Mouse (Mus musculus): ENCODE results near the gene Fgf10. TPM values are rescaled to one million over a fixed set of nuclear protein-coding genes. Genes with fewer than 3 reads are reported as not detected.

Fgf10 gene
- total and polyA plus RNA-seq, 3 experiments = not detected

GRCm38 (mm10) chr13:118772188-118772587, 102.6 kb downstream of the Fgf10 start:
- TF ChIP-seq POLR2AphosphoS5 (IDR thresholded peaks at IDR 0.05; ENCODE audit: borderline replicate concordance, low read depth, low read length) (no peak), MYB (IDR thresholded peaks at IDR 0.05; ENCODE audit: low read depth, low read length) (no peak), UBTF (IDR thresholded peaks at IDR 0.05; ENCODE audit: borderline replicate concordance, insufficient read depth, low read depth, low read length) (no peak), GABPA (IDR thresholded peaks at IDR 0.05; ENCODE audit: low read depth, low read length) (no peak), CTCF (IDR thresholded peaks at IDR 0.05 in 2 of 3, conservative IDR thresholded peaks at IDR 0.05 in 1 of 3; ENCODE audit: control insufficient read depth in 1 of 3, insufficient read depth in 1 of 3, low read depth in 2 of 3, low read length in 3 of 3, poor library complexity in 1 of 3, severe bottlenecking in 1 of 3) (no peak), JUND (IDR thresholded peaks at IDR 0.05; ENCODE audit: low read depth, low read length) (no peak), GATA1 (IDR thresholded peaks at IDR 0.05; ENCODE audit: low read depth, low read length) (no peak), ZKSCAN1 (IDR thresholded peaks at IDR 0.05; ENCODE audit: low read depth, low read length) (no peak), MYC (IDR thresholded peaks at IDR 0.05; ENCODE audit: low read depth, low read length) (no peak), MAZ (IDR thresholded peaks at IDR 0.05; ENCODE audit: low read depth, low read length) (no peak), BHLHE40 (IDR thresholded peaks at IDR 0.05; ENCODE audit: borderline replicate concordance, low read depth, low read length) (no peak), USF2 (IDR thresholded peaks at IDR 0.05; ENCODE audit: borderline replicate concordance in 1 of 2, insufficient read depth in 1 of 2, low read depth in 1 of 2, low read length in 2 of 2) (no peak), E2F4 (IDR thresholded peaks at IDR 0.05; ENCODE audit: borderline replicate concordance, low read depth, low read length) (no peak), ELF1 (IDR thresholded peaks at IDR 0.05; ENCODE audit: low read depth, low read length) (no peak), MAFK (IDR thresholded peaks at IDR 0.05; ENCODE audit: borderline replicate concordance, low read depth, low read length) (no peak), RAD21 (IDR thresholded peaks at IDR 0.05; ENCODE audit: low read depth, low read length) (no peak)
- Histone ChIP-seq H3K4me3 (ENCODE audit: control insufficient read depth in 1 of 2, insufficient read depth in 1 of 2, low read depth in 2 of 2, low read length in 2 of 2) (no peak overlapping the region), H3K79me2 (ENCODE audit: control insufficient read depth, insufficient read depth, low read length, poor library complexity) (no peaks in the 10 kb centered on the region), H3K27ac (ENCODE audit: control insufficient read depth, low read depth, low read length) (no peak overlapping the region), H3K9me3 (replicated peaks; ENCODE audit: insufficient read depth, low read length) (no peaks in the 10 kb centered on the region), H3K27me3 (ENCODE audit: control insufficient read depth in 1 of 2, insufficient read depth in 2 of 2, low read length in 2 of 2) (no peaks in the 10 kb centered on the region), H3K9ac (ENCODE audit: control insufficient read depth, low read depth, low read length, poor library complexity, severe bottlenecking) (no peak overlapping the region), H3K36me3 (ENCODE audit: control insufficient read depth in 1 of 2, insufficient read depth in 2 of 2, low read length in 2 of 2) (no peaks in the 10 kb centered on the region), H3K4me1 (ENCODE audit: control insufficient read depth in 1 of 2, insufficient read depth in 2 of 2, low read length in 2 of 2) (no peaks in the 10 kb centered on the region)
- DNase-seq (ENCODE audit: low read depth, low spot score) = no peak

GRCm38 (mm10) chr13:118775148-118775547, 105.6 kb downstream of the Fgf10 start:
- no peak overlapping the region for H3K9ac ChIP-seq (ENCODE audit: control insufficient read depth, low read depth, low read length, poor library complexity, severe bottlenecking)
- no peaks in the 10 kb centered on the region for H3K9me3 ChIP-seq (replicated peaks; ENCODE audit: insufficient read depth, low read length)
- DNase-seq (ENCODE audit: low read depth, low spot score) = no peak
- H3K4me3 ChIP-seq (ENCODE audit: control insufficient read depth in 1 of 2, insufficient read depth in 1 of 2, low read depth in 2 of 2, low read length in 2 of 2) = no peak overlapping the region
- H3K27ac ChIP-seq (ENCODE audit: control insufficient read depth, low read depth, low read length) = no peak overlapping the region
- no peaks in the 10 kb centered on the region for H3K36me3 ChIP-seq (ENCODE audit: control insufficient read depth in 1 of 2, insufficient read depth in 2 of 2, low read length in 2 of 2)
- H3K27me3 ChIP-seq (ENCODE audit: control insufficient read depth in 1 of 2, insufficient read depth in 2 of 2, low read length in 2 of 2) = no peaks in the 10 kb centered on the region
- no peaks in the 10 kb centered on the region for H3K79me2 ChIP-seq (ENCODE audit: control insufficient read depth, insufficient read depth, low read length, poor library complexity)
- no peaks in the 10 kb centered on the region for H3K4me1 ChIP-seq (ENCODE audit: control insufficient read depth in 1 of 2, insufficient read depth in 2 of 2, low read length in 2 of 2)
- TF ChIP-seq MYC (IDR thresholded peaks at IDR 0.05; ENCODE audit: low read depth, low read length) (no peak), HCFC1 (IDR thresholded peaks at IDR 0.05; ENCODE audit: low read depth, low read length) (no peak), USF1 (IDR thresholded peaks at IDR 0.05; ENCODE audit: low read depth, low read length) (no peak), POLR2A (IDR thresholded peaks at IDR 0.05; ENCODE audit: control insufficient read depth in 1 of 2, insufficient read depth in 1 of 2, low read depth in 1 of 2, low read length in 2 of 2, poor library complexity in 1 of 2) (no peak), MAFK (IDR thresholded peaks at IDR 0.05; ENCODE audit: borderline replicate concordance, low read depth, low read length) (no peak), ZMIZ1 (IDR thresholded peaks at IDR 0.05; ENCODE audit: low read depth, low read length) (no peak), UBTF (IDR thresholded peaks at IDR 0.05; ENCODE audit: borderline replicate concordance, insufficient read depth, low read depth, low read length) (no peak), MEF2A (IDR thresholded peaks at IDR 0.05; ENCODE audit: extremely low read depth, insufficient replicate concordance, low read depth, low read length, poor library complexity, severe bottlenecking) (no peak), MYB (IDR thresholded peaks at IDR 0.05; ENCODE audit: low read depth, low read length) (no peak), TCF12 (IDR thresholded peaks at IDR 0.05; ENCODE audit: low read depth, low read length) (no peak), SMC3 (IDR thresholded peaks at IDR 0.05; ENCODE audit: low read depth, low read length) (no peak)
